Mouse (Mus musculus): ENCODE results near the gene Rgs6. TPM values are rescaled to one million over a fixed set of nuclear protein-coding genes. Genes with fewer than 3 reads are reported as not detected.

Rgs6 gene
- polyA plus RNA-seq, 1 experiment from 2014 or later, result 1.0 TPM

DNA sequence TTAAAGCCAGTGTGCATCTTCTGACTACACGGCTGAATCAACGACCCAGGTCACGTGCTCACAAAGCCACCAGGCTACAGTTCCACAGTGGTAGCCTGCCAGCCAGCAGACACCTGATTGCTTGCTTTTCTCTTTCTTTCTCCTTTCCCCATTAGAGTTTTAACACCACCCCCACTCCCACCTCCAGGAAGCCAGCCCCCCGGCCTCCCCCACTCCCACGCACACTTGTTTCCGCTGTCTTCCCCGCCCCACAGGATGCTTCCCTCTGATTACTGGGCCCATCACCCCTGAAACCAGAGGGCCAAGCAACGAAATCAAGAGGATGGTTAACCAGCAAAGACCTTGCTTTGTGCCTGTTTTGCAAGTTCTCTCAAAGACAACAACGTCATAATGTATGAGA, 373.0 kb downstream of the Rgs6 start:
- H3K4me1 ChIP-seq (replicated peaks; ENCODE audit: control insufficient read depth, insufficient read depth, low read length), result no peaks in the 10 kb centered on the region
- no peaks in the 10 kb centered on the region for H3K9me3 ChIP-seq (ENCODE audit: control insufficient read depth, low read length)
- no peaks in the 10 kb centered on the region for H3K27me3 ChIP-seq (replicated peaks; ENCODE audit: control insufficient read depth, insufficient read depth, low read length)
- 76% methylated on average over 9 of the region's 9 CpGs for WGBS
- no peak for ATAC-seq (replicated peaks; ENCODE audit: low FRiP score)
- H3K4me3 ChIP-seq (ENCODE audit: low read depth, low read length), result no peak overlapping the region
- DNase-seq (ENCODE audit: low spot score), result no peak
- H3K36me3 ChIP-seq (ENCODE audit: control insufficient read depth, insufficient read depth, low read length), result no peaks in the 10 kb centered on the region
- no peak overlapping the region for H3K27ac ChIP-seq (ENCODE audit: low read depth, low read length)
- no peak overlapping the region for H3K4me2 ChIP-seq
- H3K9ac ChIP-seq (ENCODE audit: low read depth, low read length), result no peak overlapping the region

DNA sequence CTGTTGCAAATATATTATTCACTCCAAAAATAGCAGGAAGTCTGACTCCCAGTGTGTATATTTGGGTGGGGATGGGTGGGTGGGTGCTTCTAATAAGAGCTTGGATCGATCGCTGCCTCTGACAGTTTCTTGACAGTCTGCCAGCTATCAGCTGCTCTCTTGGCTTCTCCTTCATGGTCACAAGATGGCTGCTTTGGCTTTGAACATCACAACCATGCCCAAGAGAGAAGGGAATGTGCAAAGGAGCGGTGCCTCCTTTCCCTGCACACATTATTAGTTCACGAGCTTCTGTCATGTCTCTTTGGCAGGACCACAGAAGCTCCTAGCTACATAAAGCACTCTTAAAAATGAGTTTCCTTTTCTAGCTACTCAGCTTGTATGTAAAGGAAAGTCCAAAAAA, 373.8 kb downstream of the Rgs6 start:
- Histone ChIP-seq H3K36me3 (ENCODE audit: control insufficient read depth, insufficient read depth, low read length) (no peaks in the 10 kb centered on the region), H3K27me3 (replicated peaks; ENCODE audit: control insufficient read depth, insufficient read depth, low read length) (no peaks in the 10 kb centered on the region), H3K9me3 (ENCODE audit: control insufficient read depth, low read length) (no peaks in the 10 kb centered on the region), H3K4me1 (replicated peaks; ENCODE audit: control insufficient read depth, insufficient read depth, low read length) (no peaks in the 10 kb centered on the region), H3K4me3 (ENCODE audit: low read depth, low read length) (no peak overlapping the region), H3K9ac (ENCODE audit: low read depth, low read length) (no peak overlapping the region), H3K4me2 (no peak overlapping the region), H3K27ac (ENCODE audit: low read depth, low read length) (no peak overlapping the region)
- ATAC-seq (replicated peaks; ENCODE audit: low FRiP score) (no peak), DNase-seq (ENCODE audit: low spot score) (no peak)
- 87% methylated on average over 4 of the region's 4 CpGs for WGBS

DNA sequence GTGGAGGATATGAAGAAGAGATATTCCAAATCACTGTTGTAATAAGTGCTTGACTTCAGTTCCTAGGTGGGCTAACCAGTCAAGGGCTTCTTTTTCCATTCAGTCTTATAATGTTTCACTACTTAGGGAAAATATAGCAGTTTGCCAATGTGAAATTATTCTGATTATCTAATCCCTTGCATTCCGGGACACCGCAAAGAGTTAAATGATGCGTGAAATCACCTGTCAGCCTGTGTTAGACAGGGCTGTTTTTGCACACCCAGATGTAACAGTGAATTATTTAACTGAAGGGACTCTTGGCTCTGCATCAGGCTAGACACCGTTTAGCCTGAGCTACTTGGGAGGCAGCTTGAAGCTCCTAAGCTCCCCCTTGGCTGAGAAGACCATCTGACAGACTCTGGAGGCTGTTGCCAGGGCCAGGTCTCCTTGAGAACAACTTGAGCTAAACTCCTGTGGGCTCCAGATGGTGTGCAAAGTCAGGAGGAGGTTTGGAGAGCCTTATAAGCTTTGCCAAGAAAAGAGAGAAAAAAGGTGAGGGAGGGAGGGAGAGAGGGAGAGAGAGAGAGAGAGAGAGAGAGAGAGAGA, 382.5 kb downstream of the Rgs6 start:
- no peaks in the 10 kb centered on the region; the same call in 1 of the 2 replicates for H3K9me3 ChIP-seq (ENCODE audit: control insufficient read depth, low read length)
- no peaks in the 10 kb centered on the region for H3K36me3 ChIP-seq (ENCODE audit: control insufficient read depth, insufficient read depth, low read length)
- H3K27ac ChIP-seq (ENCODE audit: low read depth, low read length), result no peak overlapping the region
- no peak overlapping the region for H3K9ac ChIP-seq (ENCODE audit: low read depth, low read length)
- ATAC-seq (replicated peaks; ENCODE audit: low FRiP score) (no peak), DNase-seq (ENCODE audit: low spot score) (no peak)
- H3K4me3 ChIP-seq (ENCODE audit: low read depth, low read length), result no peak overlapping the region
- no peak overlapping the region for H3K4me2 ChIP-seq
- H3K4me1 ChIP-seq (replicated peaks; ENCODE audit: control insufficient read depth, insufficient read depth, low read length), result no peaks in the 10 kb centered on the region
- 86% methylated on average over 4 of the region's 4 CpGs for WGBS
- no peaks in the 10 kb centered on the region for H3K27me3 ChIP-seq (replicated peaks; ENCODE audit: control insufficient read depth, insufficient read depth, low read length)

DNA sequence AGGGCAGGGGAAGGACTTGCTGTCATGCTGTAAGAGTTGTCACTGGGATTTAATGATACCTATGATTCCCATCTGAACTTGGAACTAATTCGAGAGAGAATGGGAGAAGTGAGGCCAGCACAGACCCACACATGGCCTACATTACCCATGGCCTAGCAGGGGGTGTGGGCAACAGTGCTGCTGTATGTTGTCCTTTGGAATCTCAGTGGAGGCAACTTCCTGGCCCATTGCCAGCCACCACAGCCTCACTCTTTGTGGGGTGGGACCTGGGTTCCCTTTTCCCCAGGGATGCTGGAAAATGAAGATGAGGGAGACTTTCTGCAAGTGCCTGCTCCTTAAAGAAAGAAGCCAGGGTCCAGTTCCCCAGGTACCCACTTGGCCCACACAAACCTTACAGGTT, 383.1 kb downstream of the Rgs6 start:
- no peaks in the 10 kb centered on the region for H3K4me1 ChIP-seq (replicated peaks; ENCODE audit: control insufficient read depth, insufficient read depth, low read length)
- H3K4me3 ChIP-seq (ENCODE audit: low read depth, low read length), result no peak overlapping the region
- ATAC-seq (replicated peaks; ENCODE audit: low FRiP score) (no peak), DNase-seq (ENCODE audit: low spot score) (no peak)
- H3K36me3 ChIP-seq (ENCODE audit: control insufficient read depth, insufficient read depth, low read length), result no peaks in the 10 kb centered on the region
- H3K4me2 ChIP-seq, result no peak overlapping the region
- no peak overlapping the region for H3K9ac ChIP-seq (ENCODE audit: low read depth, low read length)
- no peaks in the 10 kb centered on the region for H3K27me3 ChIP-seq (replicated peaks; ENCODE audit: control insufficient read depth, insufficient read depth, low read length)
- WGBS, result 69% methylated on average over 1 of the region's 1 CpGs
- no peaks in the 10 kb centered on the region; the same call in 1 of the 2 replicates for H3K9me3 ChIP-seq (ENCODE audit: control insufficient read depth, low read length)
- no peak overlapping the region for H3K27ac ChIP-seq (ENCODE audit: low read depth, low read length)

DNA sequence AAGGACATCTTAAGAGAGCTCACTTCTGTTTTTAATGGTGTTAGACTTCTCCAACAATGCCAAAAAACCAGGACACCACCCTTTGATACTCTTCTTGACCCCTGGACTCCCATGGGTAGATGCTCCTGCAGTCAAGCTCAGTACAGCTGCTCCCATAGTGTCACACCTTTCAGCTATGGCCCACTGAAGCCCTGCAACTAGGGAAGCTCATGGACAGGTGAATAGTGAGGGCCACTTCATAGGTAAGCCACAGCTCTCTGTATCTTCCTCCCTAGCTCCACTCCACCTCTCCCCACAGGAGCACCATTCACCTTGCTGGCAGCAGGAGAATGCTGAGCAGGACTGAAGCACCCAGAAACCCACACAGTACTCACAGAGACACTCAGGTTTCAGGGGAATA, 384.6 kb downstream of the Rgs6 start:
- H3K4me1 ChIP-seq (replicated peaks; ENCODE audit: control insufficient read depth, insufficient read depth, low read length), result no peaks in the 10 kb centered on the region
- no peak overlapping the region for H3K4me2 ChIP-seq
- no peaks in the 10 kb centered on the region; the same call in 1 of the 2 replicates for H3K9me3 ChIP-seq (ENCODE audit: control insufficient read depth, low read length)
- no peak overlapping the region for H3K27ac ChIP-seq (ENCODE audit: low read depth, low read length)
- no peaks in the 10 kb centered on the region for H3K36me3 ChIP-seq (ENCODE audit: control insufficient read depth, insufficient read depth, low read length)
- no peak for ATAC-seq (replicated peaks; ENCODE audit: low FRiP score)
- no peak overlapping the region for H3K9ac ChIP-seq (ENCODE audit: low read depth, low read length)
- H3K4me3 ChIP-seq (ENCODE audit: low read depth, low read length), result no peak overlapping the region
- no peak for DNase-seq (ENCODE audit: low spot score)
- no peaks in the 10 kb centered on the region for H3K27me3 ChIP-seq (replicated peaks; ENCODE audit: control insufficient read depth, insufficient read depth, low read length)

DNA sequence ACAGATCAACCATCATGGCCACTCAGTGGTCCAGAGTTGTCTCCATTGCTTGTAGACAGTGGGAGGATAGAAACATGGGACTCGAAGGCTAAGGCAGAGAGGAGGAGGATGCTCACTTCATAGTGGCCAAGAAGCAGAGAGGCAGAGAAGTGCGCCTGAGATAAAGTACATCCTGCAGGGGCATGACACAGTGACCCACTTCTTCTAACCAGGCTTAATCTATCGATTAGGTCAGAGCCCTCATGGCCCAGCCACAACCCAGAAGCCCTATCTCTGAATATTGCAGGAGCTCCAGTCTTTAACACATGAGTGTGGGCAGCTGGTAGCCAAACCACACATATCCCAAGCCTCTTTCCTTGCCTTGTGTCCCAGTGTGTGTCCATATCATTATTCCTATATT, 385.7 kb downstream of the Rgs6 start:
- 82% methylated on average over 3 of the region's 3 CpGs for WGBS
- DNase-seq (ENCODE audit: low spot score), result no peak
- no peaks in the 10 kb centered on the region for H3K4me1 ChIP-seq (replicated peaks; ENCODE audit: control insufficient read depth, insufficient read depth, low read length)

DNA sequence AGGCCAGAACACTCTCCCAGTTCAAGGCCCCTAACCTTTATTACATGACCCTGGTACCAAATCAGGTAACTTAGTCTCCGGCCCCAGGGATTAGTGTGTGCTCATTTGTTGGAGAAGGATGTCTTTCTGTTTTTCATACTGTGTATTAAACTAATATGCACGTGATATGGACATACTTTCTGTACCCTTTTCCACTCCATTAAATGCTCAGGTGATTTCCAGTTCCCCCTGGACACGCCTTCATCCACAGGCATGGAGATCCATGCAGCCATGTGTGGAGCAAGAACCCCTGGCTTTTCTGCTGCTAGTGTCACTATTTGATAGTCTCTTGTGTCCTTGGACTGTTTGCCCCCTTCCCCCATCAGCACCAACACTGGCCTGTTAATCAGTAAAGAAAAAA, 390.2 kb downstream of the Rgs6 start:
- ATAC-seq (replicated peaks; ENCODE audit: low FRiP score) (no peak), DNase-seq (ENCODE audit: low spot score) (no peak)
- Histone ChIP-seq H3K4me2 (no peak overlapping the region), H3K27me3 (replicated peaks; ENCODE audit: control insufficient read depth, insufficient read depth, low read length) (no peaks in the 10 kb centered on the region), H3K9me3 (ENCODE audit: control insufficient read depth, low read length) (no peaks in the 10 kb centered on the region; the same call in 1 of the 2 replicates), H3K9ac (ENCODE audit: low read depth, low read length) (no peak overlapping the region), H3K27ac (ENCODE audit: low read depth, low read length) (no peak overlapping the region), H3K36me3 (ENCODE audit: control insufficient read depth, insufficient read depth, low read length) (no peaks in the 10 kb centered on the region), H3K4me3 (ENCODE audit: low read depth, low read length) (no peak overlapping the region), H3K4me1 (replicated peaks; ENCODE audit: control insufficient read depth, insufficient read depth, low read length) (no peaks in the 10 kb centered on the region)
- 72% methylated on average over 3 of the region's 3 CpGs for WGBS

More for the DNA sequence above, 385.7 kb downstream of the Rgs6 start:
- H3K9me3 ChIP-seq (ENCODE audit: control insufficient read depth, low read length), result no peaks in the 10 kb centered on the region; the same call in 1 of the 2 replicates
- H3K36me3 ChIP-seq (ENCODE audit: control insufficient read depth, insufficient read depth, low read length), result no peaks in the 10 kb centered on the region
- no peaks in the 10 kb centered on the region for H3K27me3 ChIP-seq (replicated peaks; ENCODE audit: control insufficient read depth, insufficient read depth, low read length)
- no peak for ATAC-seq (replicated peaks; ENCODE audit: low FRiP score)
- H3K27ac ChIP-seq (ENCODE audit: low read depth, low read length), result no peak overlapping the region
- no peak overlapping the region for H3K9ac ChIP-seq (ENCODE audit: low read depth, low read length)
- H3K4me3 ChIP-seq (ENCODE audit: low read depth, low read length), result no peak overlapping the region
- no peak overlapping the region for H3K4me2 ChIP-seq

DNA sequence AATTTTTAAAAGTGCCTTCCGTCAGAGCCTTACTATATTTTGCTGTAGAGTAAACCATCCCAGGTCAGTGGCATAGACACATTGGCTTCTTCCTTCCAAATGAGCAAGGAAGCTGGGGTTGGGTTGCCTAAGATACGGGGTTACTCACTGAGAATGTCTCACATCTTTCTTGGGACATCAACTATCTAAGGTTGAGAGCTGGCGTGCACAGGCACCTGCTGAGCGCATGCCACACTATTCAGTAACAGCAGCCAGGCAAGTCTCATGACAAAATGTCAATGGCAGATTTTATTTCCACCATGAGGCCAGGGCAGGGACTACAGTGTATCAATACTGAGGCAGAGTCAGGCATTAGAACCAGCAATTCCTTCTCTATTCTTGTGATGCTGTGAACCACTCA, 394.6 kb downstream of the Rgs6 start:
- Histone ChIP-seq H3K9ac (ENCODE audit: low read depth, low read length) (no peak overlapping the region), H3K27me3 (replicated peaks; ENCODE audit: control insufficient read depth, insufficient read depth, low read length) (no peaks in the 10 kb centered on the region), H3K4me1 (replicated peaks; ENCODE audit: control insufficient read depth, insufficient read depth, low read length) (no peaks in the 10 kb centered on the region), H3K27ac (ENCODE audit: low read depth, low read length) (no peak overlapping the region), H3K9me3 (ENCODE audit: control insufficient read depth, low read length) (no peaks in the 10 kb centered on the region), H3K36me3 (ENCODE audit: control insufficient read depth, insufficient read depth, low read length) (no peaks in the 10 kb centered on the region), H3K4me3 (ENCODE audit: low read depth, low read length) (no peak overlapping the region), H3K4me2 (no peak overlapping the region)
- DNase-seq (ENCODE audit: low spot score) (no peak), ATAC-seq (replicated peaks; ENCODE audit: low FRiP score) (no peak)
- WGBS, result 91% methylated on average over 4 of the region's 4 CpGs

DNA sequence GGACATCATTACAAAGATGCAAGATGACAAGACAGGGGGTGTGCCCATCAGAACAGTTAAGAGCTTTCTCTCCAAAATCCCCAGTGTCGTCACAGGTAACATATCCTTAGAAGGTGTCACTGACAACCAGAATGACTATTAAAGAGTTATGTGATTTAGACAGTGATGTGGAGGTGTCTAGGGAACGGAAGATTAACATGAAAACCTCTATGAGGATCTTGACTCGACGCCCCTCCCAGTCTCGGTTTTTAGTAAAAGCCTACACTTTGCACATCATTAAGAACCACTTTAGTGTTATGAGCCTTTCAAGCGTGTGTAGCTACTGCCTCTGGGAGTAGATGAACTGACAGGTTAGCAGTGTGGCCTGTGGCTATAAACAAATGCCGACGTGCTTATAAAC, 397.2 kb downstream of the Rgs6 start:
- no peak for ATAC-seq (replicated peaks; ENCODE audit: low FRiP score)
- no peak overlapping the region for H3K4me3 ChIP-seq (ENCODE audit: low read depth, low read length)
- 73% methylated on average over 8 of the region's 8 CpGs for WGBS

More for the DNA sequence above, 397.2 kb downstream of the Rgs6 start:
- no peaks in the 10 kb centered on the region for H3K4me1 ChIP-seq (replicated peaks; ENCODE audit: control insufficient read depth, insufficient read depth, low read length)
- no peak for DNase-seq (ENCODE audit: low spot score)
- H3K36me3 ChIP-seq (ENCODE audit: control insufficient read depth, insufficient read depth, low read length), result no peaks in the 10 kb centered on the region
- H3K4me2 ChIP-seq, result no peak overlapping the region
- H3K27ac ChIP-seq (ENCODE audit: low read depth, low read length), result no peak overlapping the region
- H3K9me3 ChIP-seq (ENCODE audit: control insufficient read depth, low read length), result no peaks in the 10 kb centered on the region
- H3K27me3 ChIP-seq (replicated peaks; ENCODE audit: control insufficient read depth, insufficient read depth, low read length), result no peaks in the 10 kb centered on the region
- no peak overlapping the region for H3K9ac ChIP-seq (ENCODE audit: low read depth, low read length)

Measured in liver, embryonic 11.5 days (tissue).